Mouse (Mus musculus) kidney, postnatal 4 days (tissue): ENCODE measurements around the gene Cacng7.
A peak's percentile ranks its signal among the peaks of the same experiment; 100 is the strongest.
"Not testable (repeated sequence)": the region's sequence is repeated elsewhere in the genome, so short reads cannot be mapped to it uniquely, and the experiment has no call there.

Experiments
- DNase-seq, 2 experiments: peaks; one replicate each; pipeline ENCODE4 v3.0.0; 2021; ENCODE audit warnings: mixed read lengths in 2 of 2

Gene Cacng7

DNA sequence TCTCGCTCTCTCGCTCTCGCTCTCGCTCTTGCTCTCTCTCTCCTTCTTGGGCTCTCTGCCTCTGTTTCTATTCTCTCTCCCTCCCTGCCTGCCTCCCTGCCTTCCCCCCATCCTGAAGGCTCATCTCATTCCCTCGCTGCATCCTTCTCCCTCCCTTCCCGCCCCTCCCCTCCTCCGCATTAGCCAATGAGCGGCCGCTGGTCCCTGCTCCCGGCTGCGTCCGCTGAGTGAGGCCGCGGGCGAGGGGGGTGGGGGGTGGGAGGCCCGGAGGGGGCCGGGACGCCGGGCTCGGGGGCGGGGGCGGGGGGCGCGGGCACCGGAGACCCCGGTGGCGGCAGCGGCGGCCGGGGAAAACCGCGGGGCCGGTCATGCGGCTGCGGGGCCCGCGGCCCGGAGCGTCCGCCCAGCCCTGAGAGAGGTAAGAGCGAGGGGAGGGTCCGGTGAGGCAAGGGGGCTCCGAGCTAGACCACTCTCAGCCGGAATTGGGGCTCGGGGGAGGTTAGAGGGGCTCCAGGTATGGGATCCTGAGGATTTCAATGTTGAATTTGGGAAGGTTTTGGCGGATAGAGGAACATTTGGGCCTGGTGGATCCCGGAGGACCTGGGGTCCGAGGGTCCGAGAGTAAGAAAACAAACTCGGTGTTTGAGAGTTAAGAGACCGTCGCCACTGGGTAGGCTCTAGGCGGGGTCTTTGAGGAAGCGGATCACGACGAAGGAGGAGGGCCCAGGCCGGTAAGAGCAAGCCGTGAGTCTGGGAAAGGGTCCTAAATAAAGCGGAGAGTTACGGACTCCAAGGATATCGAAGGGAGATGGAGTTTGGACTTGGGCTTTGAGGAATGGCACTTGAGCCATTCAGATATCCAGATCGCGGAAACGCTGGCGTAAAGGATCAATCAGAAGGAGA lies at the start of gene Cacng7:
Gene Cacng7, plus strand, starts transcription at position 337 of the 903 bp plus-strand sequence.
- DNase-seq: peak; percentile 54 to 64

DNA sequence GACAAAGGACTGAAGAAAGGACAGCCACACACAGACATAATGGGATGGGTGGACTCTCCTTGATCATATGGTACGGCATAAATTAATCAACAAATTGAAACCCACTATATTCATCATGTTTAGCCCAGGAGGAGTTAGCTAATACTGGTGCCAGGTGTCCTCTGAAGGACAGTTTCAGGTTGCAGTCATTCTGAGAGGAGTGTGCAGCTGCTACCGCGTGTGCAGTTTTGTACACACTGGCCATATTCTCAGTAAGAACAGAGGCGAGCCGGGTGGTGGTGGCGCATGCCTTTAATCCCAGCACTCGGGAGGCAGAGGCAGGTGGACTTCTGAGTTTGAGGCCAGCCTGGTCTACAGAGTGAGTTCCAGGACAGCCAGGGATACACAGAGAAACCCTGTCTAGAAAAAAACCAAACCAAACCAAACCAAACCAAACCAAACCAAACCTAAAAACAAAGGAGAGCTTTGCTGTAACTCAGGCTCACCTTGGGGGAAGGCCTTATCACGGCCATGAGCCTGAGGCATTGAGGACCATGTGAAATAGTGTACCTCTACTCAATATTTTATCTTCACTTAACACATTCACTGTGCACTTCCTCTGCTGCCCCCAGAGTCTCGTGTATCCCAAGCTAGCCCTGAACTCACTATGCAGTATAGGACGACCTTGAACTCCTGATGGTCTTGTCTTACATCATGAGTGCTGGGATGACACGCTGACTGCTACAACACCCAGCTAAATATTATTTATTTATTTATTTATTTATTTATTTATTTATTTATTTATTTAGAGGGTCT lies 49.5 kb upstream of the Cacng7 start:
- no peak for DNase-seq

DNA sequence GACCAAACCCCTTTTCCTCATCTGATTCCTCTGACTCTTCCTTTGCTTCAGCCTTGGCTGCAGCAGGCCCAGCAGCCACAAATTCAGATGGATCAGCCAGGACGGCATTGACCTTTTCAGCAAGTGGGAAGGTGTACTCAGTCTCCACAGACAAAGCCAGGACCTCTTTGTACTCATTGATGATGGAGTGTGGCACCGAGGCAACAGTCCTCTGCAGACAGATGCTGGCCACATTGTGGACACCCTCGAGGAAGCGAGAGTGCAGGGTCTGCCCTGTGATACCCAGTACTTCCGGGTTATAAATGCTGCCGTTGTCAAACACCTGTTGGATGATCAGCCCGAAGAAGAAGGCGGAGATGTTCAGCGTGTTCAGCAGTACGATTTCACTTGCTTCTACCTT lies 48.2 kb upstream of the Cacng7 start:
- no peak for DNase-seq

DNA sequence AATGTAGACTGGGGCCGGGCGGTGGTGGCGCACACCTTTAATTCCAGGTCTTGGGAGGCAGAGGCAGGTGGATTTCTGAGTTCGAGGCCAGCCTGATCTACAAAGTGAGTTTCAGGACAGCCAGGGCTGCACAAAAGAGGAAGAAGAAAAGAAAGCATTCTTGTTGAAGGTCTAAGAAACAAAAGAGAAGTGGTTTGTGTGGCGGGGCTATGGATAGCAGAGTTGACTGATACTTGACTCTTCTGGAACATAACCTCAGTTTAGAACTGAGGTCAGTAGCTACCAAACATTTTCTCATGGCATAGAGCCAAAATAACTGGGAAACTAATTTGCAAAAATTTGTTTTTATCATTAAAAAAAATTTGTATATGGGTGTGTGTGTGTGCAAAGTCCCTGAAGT lies 46.7 kb upstream of the Cacng7 start:
- no peak for DNase-seq

DNA sequence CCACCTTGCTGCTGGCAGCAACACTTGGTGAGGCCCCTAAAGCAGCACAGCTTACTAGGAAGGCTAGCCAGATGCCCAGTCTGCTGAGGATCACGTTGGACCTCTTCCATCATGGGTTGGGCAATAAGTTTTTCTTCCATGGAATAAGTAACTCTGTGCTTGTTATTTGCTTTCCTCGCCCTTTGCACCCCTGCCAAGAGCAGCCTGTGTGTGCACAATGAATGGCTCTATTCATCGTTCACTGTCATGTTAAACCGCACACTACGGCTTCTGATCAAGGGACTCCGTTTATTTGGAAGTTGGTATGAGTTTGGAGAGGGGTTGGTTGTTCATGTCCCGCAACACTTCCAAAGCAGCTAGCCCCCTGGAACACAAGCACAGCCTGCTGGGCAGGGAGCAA lies 45.6 kb upstream of the Cacng7 start:
- DNase-seq: no peak

DNA sequence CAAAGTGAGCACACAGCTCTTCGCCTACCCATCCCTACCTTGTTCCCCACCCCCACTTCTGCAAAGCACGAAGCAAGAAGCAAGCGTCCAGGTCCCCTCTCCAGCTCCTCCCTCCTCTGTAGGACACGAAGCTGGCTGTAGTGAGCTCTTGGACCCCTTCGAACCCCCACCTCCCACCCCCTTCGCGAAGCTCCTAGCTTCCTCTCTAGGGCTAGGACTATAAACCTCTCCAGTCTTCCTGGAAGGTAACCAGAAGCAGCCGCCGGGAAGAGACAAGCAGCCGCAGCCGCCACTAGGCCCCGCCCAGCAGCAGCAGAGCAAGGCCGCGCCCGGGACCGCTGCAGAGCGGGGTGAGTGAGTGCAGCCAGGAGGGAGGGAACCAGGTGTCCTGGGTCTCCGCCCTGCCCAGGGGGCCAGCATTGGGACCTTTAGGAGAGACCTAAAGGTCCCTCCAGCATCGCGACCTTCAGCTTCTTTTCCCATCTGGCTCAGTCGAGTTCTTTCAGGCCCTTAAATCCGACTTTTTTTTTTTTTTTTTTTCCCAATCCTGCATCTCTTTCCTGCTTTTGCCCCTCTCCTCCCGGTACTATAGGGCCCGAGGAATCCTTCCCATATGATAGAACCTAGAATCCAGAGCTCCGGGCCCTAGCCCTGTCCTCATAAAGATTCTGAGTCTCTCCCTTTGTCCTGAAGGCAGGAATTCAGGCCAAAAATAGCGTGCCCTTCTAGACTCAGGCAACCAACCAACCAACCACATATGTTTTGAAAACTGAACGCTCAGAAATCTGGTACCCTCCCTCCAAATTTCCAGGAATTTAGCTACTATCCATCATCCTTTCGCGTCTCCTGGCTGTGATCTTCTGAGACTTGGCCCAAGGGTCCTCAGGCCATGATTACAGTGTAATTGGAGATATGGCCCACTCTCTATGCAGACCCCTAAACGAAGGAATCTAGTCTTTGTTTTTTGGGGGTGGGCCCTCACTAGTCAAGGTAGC lies 43.5 kb upstream of the Cacng7 start, which contains the start of the genes Myadm and Prkcg:
Gene Myadm, plus strand, starts transcription at position 105 of the 995 bp plus-strand sequence.
Gene Prkcg, plus strand, starts transcription at position 204 of the 995 bp plus-strand sequence.
- DNase-seq: peak; percentile 85 to 91

DNA sequence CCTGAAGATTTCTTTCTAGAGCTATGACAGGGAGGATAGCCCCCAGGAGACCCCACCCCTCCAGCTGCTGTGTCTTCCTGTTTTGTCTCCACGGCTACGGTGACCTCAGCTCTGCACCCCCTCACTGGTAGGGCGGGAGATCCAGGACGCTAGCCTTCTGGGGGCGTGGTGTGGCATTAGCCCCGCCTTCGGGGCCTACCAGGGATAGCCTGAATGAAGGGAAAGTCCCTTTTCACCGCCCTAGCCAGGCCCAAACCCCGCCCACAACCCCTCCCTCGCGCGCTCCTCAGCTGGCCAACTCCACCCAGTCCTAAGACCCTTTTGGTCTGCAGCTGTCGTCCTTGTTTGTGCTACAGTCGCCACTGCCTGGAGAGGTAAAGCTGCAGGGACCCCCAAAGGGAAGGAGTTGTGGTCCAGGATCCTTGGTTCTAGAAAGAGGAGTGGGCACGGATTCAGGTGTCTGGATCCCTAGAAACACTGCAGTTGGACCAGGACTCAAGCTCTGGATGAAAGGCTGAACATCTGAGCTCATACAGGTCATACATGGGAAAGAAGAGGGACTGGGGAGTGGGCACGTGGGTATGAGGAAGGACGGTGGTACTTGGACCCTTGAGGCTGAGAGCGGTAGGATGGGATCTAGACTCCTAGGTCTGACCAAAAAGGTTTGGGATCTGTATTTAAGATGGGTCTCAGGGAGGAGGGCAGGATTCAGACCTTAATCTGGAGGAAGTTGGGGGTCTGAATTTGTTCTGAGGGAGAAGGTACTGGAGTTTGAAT lies 42.3 kb upstream of the Cacng7 start:
- peak; percentile 99 for DNase-seq

DNA sequence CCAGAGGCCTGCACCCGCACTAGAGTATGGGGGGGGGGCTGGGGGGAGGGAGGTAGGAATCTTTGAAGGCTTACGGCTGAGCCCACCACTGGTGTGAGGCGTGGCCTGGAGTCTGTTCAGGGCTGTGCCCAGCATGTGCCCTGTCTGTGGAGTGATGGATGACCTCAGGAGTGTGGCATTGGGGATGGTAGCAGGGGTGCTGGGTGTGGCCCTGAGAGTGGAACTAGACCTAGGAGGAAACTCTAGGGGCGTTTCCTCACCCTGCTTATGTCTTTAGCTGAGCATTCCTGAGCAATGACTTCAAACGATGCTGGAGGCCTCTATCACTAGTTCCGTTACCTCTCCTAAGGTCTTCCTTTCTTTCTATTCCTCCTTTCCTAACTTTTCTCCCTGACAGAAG lies 41.6 kb upstream of the Cacng7 start:
- peak in 1 of 2 experiments; percentile 41 for DNase-seq

DNA sequence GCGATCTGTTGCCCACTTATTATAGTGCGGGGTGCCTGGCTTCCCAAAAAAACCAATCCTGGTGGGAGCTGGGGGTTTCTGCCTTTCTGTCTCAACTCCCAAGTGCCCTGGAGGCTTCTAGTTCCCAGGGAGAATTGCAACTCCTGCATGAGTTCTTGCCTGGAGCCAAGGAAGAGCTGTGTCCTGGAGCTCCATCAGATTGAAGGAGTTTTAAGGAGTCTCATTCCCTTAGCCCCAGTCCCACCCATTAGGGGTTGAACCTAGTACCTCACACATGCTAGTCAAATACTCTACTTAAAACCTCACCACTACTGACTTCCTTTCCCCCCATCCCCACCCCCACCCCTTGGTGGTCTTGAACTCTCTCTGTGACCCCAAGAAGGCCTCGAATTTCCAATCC lies 41.0 kb upstream of the Cacng7 start:
- DNase-seq: no peak

DNA sequence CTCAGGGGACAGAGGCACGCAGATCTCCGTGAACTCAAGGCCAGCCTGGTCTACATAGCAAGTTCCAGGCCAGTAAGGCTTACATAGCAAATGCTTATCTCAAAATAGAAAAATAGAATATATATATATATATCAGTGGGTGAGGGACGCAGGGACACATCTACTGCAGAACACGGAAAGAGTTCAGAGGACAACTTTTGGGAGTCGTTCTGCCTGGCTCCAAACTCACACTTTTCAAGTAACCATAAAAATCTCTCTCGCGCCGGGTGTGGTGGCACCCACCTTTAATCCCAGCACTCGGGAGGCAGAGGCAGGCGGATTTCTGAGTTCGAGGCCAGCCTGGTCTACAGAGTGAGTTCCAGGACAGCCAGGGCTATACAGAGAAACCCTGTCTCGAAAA lies 40.5 kb upstream of the Cacng7 start:
- DNase-seq: not testable (repeated sequence)

DNA sequence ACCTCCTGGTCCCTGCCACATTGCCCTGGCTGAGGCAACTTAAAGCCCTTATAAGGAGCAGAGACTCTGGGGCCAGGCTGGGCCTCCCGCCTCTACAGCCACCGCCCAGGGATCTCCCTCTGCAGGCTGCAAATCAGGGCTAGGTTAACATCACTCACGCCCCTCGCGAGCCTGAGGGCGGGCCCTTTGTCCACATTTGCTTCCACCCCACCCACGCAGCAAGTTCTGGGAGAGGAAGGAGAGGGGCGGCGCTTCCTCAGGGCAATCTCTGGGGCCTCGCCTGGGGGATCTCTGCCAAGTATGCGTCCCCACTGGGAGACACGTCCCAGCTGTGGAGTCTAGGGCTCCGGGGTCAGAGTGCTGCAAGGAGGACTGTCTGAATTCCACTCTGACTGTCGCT lies 40.0 kb upstream of the Cacng7 start:
- DNase-seq: peak; percentile 93 to 96

DNA sequence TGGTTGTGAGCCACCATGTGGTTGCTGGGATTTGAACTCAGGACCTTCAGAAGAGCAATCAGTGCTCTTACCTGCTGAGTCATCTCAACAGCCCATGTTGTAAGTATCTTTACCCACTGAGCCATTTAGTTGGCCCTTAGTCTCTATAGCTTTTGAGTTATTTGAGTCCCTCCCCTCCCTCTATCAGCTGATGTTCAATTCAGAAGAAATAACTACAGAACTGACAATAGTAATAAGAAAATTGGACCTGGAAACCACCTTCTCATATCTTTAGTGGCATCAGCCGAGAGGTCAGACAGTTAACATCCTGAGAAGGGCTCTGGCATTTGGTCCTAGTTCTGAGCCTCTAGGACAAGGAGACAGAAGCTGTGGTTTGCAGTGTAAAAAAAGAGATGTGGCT lies 38.0 kb upstream of the Cacng7 start:
- DNase-seq: no peak

DNA sequence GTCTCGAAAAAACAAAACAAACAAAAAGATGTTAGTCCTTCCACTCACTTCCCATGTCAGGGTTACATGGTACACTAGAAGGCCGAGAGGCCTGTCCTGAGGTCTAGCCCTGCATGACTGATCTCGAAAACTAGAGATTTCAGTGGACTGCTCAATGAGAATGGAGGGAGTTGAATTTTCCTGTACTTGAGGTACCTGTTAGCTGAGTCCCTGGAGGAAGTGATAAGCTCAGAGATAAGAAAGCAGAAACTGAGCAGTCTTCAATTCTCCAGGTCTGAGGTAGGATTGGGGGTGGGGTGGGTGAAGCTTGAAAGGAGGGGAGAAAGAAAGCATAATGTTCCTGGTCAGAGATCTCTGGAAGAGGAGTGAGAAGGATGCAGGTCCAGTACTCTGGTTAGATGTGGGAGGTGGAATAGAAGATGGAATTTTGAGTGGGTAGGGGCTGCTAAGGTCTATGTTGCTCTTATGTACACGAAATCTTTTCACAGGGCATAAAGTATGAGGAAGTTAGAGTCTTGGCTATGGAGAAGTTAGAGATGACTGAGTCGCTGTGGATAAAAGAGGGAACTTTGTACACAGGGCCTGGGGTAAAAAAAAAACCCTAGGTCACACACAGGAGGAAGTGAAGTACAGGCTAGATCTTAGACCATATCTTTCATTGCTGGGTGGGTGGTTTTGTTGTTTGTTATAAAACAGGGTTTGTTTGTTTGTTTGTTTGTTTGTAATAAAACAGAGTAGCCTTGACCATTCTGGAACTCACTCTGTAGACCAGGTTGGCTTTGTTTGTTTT lies 37.2 kb upstream of the Cacng7 start:
- no peak for DNase-seq

DNA sequence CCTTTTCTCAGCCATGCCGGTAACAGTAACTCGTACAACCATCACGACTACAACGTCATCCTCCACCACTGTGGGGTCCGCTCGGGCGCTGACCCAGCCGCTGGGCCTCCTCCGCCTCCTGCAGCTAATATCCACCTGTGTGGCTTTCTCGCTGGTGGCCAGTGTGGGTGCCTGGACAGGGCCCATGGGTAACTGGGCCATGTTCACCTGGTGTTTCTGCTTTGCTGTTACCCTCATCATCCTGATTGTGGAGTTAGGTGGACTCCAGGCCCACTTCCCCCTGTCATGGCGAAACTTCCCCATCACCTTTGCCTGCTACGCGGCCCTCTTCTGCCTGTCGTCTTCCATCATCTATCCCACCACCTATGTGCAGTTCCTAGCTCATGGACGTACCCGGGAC lies 36.0 kb upstream of the Cacng7 start:
- DNase-seq: no peak

DNA sequence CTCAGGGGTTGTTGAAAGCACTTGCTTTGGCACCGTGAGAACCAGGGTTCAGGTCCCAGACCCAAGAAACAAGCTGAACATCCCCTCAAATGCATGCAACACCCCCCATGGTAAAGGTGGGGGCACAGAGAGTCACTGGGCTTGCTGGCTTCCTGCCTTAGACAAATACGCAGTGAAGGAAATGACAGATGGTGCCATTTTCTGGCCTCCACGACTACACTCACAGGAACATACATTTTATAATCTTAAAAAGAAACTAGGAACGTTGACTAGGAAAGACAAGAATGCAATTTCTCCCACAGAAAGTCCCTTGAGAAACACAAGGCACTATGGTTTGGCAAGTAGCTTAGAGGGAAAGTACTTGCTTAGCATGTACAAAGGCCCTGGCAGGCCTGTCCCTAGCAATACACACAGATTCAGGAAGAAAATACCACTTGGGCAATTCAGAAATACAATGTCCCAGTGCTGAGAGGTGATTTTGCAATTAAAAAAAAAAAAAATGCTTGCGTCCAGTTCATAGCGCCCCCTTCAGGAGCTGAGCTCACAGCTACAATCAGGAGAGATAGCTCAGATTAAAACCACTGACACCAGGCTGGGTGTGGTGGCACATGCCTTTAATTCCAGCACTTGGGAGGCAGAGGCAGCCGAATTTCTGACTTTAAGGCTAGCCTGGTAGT lies 32.7 kb upstream of the Cacng7 start:
- peak; percentile 32 to 57 for DNase-seq

DNA sequence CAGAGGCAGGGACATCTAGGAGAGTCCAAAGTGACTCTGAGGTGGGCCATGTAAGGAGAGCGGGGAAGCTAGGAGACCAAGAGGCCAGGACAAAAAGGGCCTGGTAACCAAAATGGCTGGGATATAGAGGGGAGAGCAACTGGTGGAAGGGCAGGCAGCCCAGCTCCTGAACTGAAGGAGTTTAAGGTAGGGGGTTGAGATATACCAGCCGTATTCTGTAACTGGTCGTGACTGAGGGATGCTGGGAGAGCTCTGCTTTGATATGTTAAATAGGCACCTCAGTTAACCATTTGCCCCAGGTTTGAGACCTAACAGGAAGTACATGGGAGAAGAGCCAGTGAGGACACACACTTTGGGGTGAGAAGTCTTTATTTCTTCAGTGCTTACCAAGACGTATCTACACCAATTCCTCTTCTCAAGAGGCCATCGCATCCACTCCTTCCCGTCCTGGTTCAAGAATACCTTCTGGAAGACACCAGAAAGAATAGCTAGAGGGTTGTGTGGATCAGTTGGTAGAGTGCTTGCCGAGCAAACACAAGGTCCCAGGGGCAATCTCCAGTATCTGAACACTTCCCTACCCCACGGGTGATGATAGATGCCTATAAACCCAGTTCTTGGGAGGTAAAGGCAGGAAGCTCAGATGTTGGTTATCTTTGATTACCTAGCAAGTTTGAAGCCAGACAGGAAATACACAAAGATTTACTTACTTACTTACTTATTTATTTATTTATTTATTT lies 31.7 kb upstream of the Cacng7 start:
- DNase-seq: no peak

DNA sequence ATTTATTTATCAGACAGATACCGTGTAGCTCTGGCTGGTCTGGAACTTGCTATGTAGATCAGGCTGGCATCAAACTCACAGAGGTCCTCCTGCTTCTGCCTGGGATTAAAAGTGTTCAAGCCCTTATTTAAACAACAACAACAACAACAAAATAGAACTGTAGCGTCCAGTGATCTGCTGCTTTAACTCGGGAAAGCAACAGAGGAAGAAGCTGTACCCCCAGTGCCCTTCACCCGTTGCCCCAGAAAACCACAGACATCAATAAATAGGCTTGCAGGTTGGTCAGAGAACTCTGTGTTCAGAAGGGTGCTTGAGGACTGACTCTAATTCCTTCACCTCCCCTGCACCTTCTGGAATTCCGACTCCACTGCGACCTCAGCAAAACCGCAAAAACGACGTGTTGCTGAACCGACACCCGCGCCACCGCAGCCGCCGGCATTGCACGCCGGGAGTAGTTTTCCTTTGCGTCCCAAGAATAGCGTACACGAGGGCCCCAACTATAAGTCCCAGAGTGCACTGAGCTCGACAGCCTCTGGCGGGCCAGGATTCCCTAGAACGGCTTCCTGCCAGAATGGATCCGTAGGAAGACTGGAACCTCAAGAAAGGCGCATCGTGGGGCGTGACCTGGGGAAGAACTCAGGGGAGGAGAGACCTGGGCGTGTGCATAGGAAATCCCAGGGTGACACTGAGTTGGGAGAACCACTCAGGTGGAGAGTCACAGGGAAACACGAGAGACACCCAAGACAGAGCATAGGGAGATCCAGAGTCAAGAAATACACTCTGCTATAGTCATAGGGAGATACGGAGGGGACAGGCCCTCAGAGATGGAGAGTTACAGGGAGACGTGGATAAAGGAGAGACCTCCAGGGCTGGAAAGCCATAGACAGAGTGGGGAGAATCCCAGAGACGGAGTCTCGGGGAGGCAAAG lies 30.9 kb upstream of the Cacng7 start:
- peak; percentile 67 to 70 for DNase-seq
